Mouse (Mus musculus) brown adipose tissue, adult 24 weeks (tissue): ENCODE measurements around the gene Trim62. TPM values are rescaled to one million over a fixed set of nuclear protein-coding genes. Genes with fewer than 3 reads are reported as not detected.
A peak's percentile ranks its signal among the peaks of the same experiment; 100 is the strongest.
"Not testable (repeated sequence)": the region's sequence is repeated elsewhere in the genome, so short reads cannot be mapped to it uniquely, and the experiment has no call there.

Source experiments
- H3K27ac ChIP-seq: fragments of 200-500 bp; replicated peaks from 2 replicates; pipeline ENCODE4 v1.5.1; 2012; ENCODE audit warnings: low read depth, mild to moderate bottlenecking, low read length
- H3K4me1 ChIP-seq: fragments of 200-500 bp; 2 replicates; pipeline ENCODE4 v1.6.1; 2012; ENCODE audit warnings: low read length, mixed read lengths; ENCODE audit not compliant: control insufficient read depth, insufficient read depth, insufficient read length
- H3K4me3 ChIP-seq: fragments of 200-500 bp; 2 replicates; pipeline ENCODE4 v1.5.1; 2012; ENCODE audit warnings: low read depth, mild to moderate bottlenecking, low read length, moderate library complexity; ENCODE audit not compliant: insufficient read depth
- polyA plus RNA-seq: library from polyadenylated mRNA; stranded (reverse); fragments of >200 nt; gene quantifications from 2 replicates; pipeline ENCODE4 v1.2.4, GENCODE M21; 2012; ENCODE audit not compliant: missing spikeins, insufficient read depth, insufficient read length

The Trim62 gene
- 0.40 and 0.50 TPM in 2 replicates for polyA plus RNA-seq

GRCm38 (mm10) chr4:128883379-128883781 lies at the start of gene Trim62:
TSS of gene Trim62 (plus strand) at chr4:128883580.
- peak within 1 kb of the TSS; percentile 67 for H3K4me3 ChIP-seq
- no peak within 1 kb of the TSS for H3K27ac ChIP-seq
- H3K4me1 ChIP-seq, result peaks cover 3% of the 10 kb centered on the region; the same call in 1 of the 2 replicates

GRCm38 (mm10) chr4:128838202-128838601 lies 45.2 kb upstream of the Trim62 start:
- no peak overlapping the region for H3K27ac ChIP-seq
- H3K4me3 ChIP-seq, result no peak overlapping the region
- H3K4me1 ChIP-seq, result peaks cover 7% of the 10 kb centered on the region; the same call in 1 of the 2 replicates

DNA sequence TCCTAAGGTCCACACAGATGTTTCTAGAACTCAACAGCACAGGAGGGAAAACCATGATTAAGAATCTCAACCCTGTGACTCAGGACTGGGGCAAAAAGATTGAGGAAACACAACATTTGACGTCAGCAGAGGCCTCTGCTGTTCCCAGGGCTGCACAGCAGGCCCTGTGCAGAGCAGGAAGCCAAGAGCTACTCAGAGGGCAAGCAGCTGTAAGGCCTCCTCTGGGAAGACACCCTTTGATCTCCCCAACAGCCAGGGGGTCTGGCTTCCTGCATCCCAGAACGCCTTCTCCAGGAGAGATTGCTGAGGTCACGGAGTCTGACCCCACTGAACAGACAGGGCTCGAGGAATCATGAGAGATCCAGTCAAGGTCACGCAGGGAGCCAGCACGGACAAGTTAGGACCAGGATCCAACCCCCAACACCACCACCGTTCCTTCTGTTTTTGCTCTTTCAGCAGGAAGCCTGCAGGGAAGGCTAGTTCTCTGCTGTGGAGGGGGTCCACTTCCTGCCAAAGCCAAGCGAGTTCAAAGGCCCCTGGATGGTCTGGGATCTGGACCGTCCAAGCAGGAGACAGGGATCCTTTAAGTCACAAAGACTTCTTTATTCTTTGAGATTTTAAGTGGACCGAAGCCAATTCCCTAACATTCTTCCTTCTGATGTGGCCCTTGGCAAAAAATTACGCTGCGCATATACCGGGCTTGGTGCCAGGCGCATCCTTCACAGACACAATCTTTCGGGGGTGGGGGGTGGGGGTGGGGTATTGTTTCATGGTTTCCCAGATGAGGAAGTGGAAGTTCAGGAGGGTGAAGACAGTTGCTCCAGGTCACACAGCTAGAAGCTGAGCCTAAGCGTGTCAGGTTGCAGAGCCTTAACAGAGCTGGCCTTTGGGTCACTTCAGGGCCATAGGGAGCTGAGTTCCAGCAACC lies 43.3 kb upstream of the Trim62 start:
- Histone ChIP-seq H3K27ac (0 out of 2 replicates have a peak overlapping the region, but pooled peaks have one; percentile 15), H3K4me1 (peaks cover 7% of the 10 kb centered on the region; the same call in 1 of the 2 replicates), H3K4me3 (no peak overlapping the region)

DNA sequence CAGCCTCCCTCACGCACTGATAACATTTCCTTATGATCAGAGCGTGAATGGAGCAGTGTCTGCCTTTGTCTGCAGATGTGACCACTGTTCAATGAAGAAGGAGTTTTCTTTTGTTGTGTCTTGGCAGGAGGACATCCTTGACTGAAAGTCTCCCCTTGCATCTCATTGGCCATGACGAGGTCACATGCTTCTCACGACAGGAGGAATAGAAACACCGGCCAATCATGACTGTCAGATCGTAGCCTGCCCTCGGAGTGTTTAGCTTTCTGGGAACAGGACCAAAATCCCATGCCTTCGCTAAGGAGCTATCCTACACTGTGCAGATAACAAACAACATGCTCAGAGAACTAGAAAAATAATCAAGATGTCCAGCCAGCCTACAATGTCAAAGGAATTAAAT lies 42.1 kb upstream of the Trim62 start:
- Histone ChIP-seq H3K27ac (no peak overlapping the region), H3K4me1 (peaks cover 7% of the 10 kb centered on the region; the same call in 1 of the 2 replicates), H3K4me3 (no peak overlapping the region)

DNA sequence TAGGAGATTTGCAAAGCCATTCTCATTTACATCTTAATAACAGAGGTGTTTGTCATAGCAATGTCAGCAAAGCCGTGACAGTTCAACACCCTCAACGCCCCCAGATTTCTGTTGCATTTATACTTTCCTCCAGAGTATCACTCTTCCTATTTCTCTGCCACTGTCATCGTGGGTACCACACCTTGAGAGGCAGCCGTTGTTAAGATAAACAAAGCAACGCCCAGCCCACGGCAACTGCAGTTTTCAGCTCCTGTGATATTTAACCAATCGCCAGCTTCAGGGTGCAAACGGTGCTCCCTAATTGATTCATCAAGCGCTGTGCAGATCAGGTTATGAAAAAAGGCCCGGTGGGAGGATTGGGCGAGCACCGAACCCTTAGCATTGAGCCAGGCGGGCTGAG lies 38.8 kb upstream of the Trim62 start:
- H3K4me1 ChIP-seq, result peaks cover 7% of the 10 kb centered on the region; the same call in 1 of the 2 replicates
- no peak overlapping the region for H3K4me3 ChIP-seq
- H3K27ac ChIP-seq, result no peak overlapping the region

DNA sequence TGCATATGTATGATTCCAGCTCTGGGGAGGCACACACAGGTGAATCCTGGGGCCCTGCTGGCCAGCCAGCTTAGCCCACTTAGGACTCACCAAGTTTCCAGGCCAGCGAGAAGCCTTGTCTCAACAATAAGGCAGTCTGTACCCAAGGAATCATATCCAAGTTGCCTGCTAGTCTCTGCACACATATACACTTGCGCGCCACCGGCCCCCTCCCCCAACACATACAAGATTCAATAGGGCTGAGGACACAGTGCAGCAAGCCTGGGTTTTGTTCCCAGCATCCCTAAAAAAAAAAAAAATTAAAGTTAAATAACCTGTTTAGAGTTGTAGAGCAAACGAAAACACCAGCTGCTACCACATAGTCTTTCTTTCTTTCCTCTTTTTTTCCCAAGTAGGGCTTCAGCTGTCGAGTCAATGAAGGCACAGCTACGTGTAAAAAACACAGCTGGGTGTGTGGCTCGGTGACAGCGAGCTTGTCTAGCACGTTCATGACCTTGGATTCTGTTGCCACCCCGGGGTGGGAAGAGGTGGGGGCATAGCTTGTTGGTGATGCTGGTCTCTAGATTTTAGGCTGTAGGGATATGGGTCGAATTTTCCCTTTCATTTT lies 37.9 kb upstream of the Trim62 start:
- Histone ChIP-seq H3K27ac (no peak overlapping the region), H3K4me1 (no peaks in the 10 kb centered on the region), H3K4me3 (no peak overlapping the region)

GRCm38 (mm10) chr4:128848961-128849360 lies 34.4 kb upstream of the Trim62 start:
- Histone ChIP-seq H3K4me3 (no peak overlapping the region), H3K4me1 (no peaks in the 10 kb centered on the region), H3K27ac (no peak overlapping the region)

- Histone ChIP-seq H3K4me1 (no peaks in the 10 kb centered on the region), H3K4me3 (no peak overlapping the region)
Observed at GRCm38 (mm10) chr4:128849686-128850085, 33.7 kb upstream of the Trim62 start.

GRCm38 (mm10) chr4:128852266-128852887 lies 31.0 kb upstream of the Trim62 start:
- H3K27ac ChIP-seq, result no peak overlapping the region
- H3K4me3 ChIP-seq, result no peak overlapping the region
- no peaks in the 10 kb centered on the region for H3K4me1 ChIP-seq

More at GRCm38 (mm10) chr4:128849686-128850085, 33.7 kb upstream of the Trim62 start:
- H3K27ac ChIP-seq, result no peak overlapping the region

- H3K27ac ChIP-seq, result no peak overlapping the region
- no peaks in the 10 kb centered on the region for H3K4me1 ChIP-seq
- no peak overlapping the region for H3K4me3 ChIP-seq
Observed at GRCm38 (mm10) chr4:128853117-128853516, 30.3 kb upstream of the Trim62 start.

- no peak overlapping the region for H3K4me3 ChIP-seq
- no peak overlapping the region for H3K27ac ChIP-seq
- no peaks in the 10 kb centered on the region for H3K4me1 ChIP-seq
Observed at GRCm38 (mm10) chr4:128855613-128856040, 27.8 kb upstream of the Trim62 start.

- Histone ChIP-seq H3K4me3 (no peak overlapping the region), H3K27ac (no peak overlapping the region), H3K4me1 (no peaks in the 10 kb centered on the region)
Observed at GRCm38 (mm10) chr4:128857212-128857611, 26.2 kb upstream of the Trim62 start.

DNA sequence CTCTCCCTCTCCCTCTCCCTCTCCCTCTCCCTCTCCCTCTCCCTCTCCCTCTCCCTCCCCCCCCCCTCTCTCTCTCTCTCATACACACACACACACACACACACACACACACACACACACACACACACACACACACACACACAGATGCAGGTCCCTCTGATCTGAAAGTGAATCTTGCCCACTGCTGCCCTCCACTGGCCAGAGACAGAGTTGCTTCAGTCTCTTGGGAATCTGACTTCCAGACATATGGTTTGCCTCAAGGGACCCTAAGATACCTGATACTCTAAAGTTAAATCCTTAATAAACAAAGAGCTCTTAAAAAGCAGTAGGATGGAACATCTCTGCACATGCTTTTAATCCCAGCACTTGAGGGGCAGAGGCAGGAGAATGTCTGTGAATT lies 25.2 kb upstream of the Trim62 start:
- H3K27ac ChIP-seq, H3K4me3 ChIP-seq: not testable (repeated sequence)

DNA sequence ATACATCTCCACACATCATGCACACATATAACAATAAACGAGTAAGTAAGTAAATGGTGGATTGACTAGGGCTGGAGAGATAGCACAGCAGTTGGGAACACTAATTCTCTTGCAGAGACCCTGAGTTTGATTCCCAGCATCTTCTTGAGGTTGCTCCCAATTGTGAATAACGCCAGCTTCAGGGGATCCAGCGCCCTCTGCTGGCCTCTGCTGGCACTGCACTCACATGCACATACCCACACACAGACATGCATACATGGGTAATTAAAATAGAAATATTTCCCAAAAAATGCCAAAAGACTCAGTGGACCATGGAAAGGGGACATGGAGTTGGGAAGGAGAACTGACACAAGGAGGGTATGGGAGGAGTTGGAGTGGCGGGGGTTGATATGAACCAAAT lies 24.5 kb upstream of the Trim62 start:
- Histone ChIP-seq H3K4me1 (no peaks in the 10 kb centered on the region), H3K4me3 (no peak overlapping the region), H3K27ac (no peak overlapping the region)

More for the DNA sequence above, 25.2 kb upstream of the Trim62 start:
- not testable (repeated sequence) for H3K4me1 ChIP-seq

DNA sequence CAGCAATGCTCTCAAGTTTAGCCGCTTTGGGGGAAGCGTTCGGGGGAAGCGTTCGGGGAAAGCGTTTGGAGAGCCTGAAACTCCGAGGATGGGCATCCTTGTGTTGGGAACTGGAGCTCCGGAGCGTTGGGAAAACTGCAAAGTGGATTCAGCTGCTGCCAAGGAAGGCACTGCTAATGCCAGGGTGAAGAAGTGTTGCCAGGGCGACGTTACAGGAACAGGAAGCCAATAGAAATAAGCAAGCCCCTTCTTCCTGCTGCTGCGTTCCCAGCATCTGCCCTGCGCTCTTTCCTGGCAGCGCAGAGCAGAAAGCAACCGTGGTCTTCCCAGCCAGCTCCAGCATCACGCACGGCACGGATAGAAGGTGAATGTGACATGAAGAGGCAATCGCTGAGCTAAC lies 10.4 kb upstream of the Trim62 start:
- Histone ChIP-seq H3K4me3 (no peak overlapping the region), H3K4me1 (no peaks in the 10 kb centered on the region), H3K27ac (no peak overlapping the region)
